Mouse (Mus musculus): Measurements from ENCODE around the gene Trip11. TPM values are rescaled to one million over a fixed set of nuclear protein-coding genes. Genes with fewer than 3 reads are reported as not detected.

Gene Trip11
- total and polyA plus RNA-seq, 3 experiments = 5.1 to 12.8 (median 10.4) TPM

GRCm38 (mm10) chr12:101860256-101860655 is 52.8 kb downstream of the Trip11 start:
- Histone ChIP-seq H3K36me3 (replicated peaks in 1 of 2; ENCODE audit: control insufficient read depth in 1 of 2, insufficient read depth in 1 of 2, low read length in 1 of 2) (peaks cover 34 to 54% of the 10 kb centered on the region in 2 experiments), H3K27me3 (replicated peaks) (no peaks in the 10 kb centered on the region), H3K9me3 (replicated peaks; ENCODE audit: low read length) (no peaks in the 10 kb centered on the region), H3K4me3 (replicated peaks in 1 of 3; ENCODE audit: low read depth in 2 of 3, low read length in 2 of 3, poor library complexity in 1 of 3) (no peak overlapping the region), H3K79me2 (replicated peaks; ENCODE audit: control insufficient read depth, extremely low read depth, insufficient read depth, poor library complexity, severe bottlenecking) (no peaks in the 10 kb centered on the region), H3K9ac (ENCODE audit: insufficient read depth, low read depth) (no peak overlapping the region), H3K4me2 (ENCODE audit: insufficient read depth, low read depth, poor library complexity, severe bottlenecking) (no peak overlapping the region), H3K4me1 (ENCODE audit: control insufficient read depth in 1 of 2, insufficient read depth in 2 of 2) (no peaks in the 10 kb centered on the region), H3K27ac (ENCODE audit: insufficient read depth, low read depth) (no peak overlapping the region)
- TF ChIP-seq POLR2AphosphoS2 (IDR thresholded peaks at IDR 0.05; ENCODE audit: low read depth, low read length) (no peak), HCFC1 (IDR thresholded peaks at IDR 0.05; ENCODE audit: low read depth, low read length) (no peak), POLR2A (IDR thresholded peaks at IDR 0.05; ENCODE audit: low read depth, low read length) (no peak)
- dilution Hi-C loops (cut with MboI; ENCODE audit: extremely low pct_ligation_motif_present, extremely low pct_unique_long_range_greater_than_20kb, low sequenced_read_pairs) (no loop called here), in situ Hi-C loops (cut with MboI; ENCODE audit: low pct_ligation_motif_present, low pct_unique_long_range_greater_than_20kb, low sequenced_read_pairs) (no loop called here)
- DNase-seq (ENCODE audit: extremely low read depth) = no peak

GRCm38 (mm10) chr12:101858011-101858410 is 55.1 kb downstream of the Trip11 start:
- Histone ChIP-seq H3K36me3 (replicated peaks in 1 of 2; ENCODE audit: control insufficient read depth in 1 of 2, insufficient read depth in 1 of 2, low read length in 1 of 2) (peaks cover 41 to 59% of the 10 kb centered on the region in 2 experiments), H3K9ac (ENCODE audit: insufficient read depth, low read depth) (no peak overlapping the region), H3K27ac (ENCODE audit: insufficient read depth, low read depth) (no peak overlapping the region), H3K4me3 (replicated peaks in 1 of 3; ENCODE audit: low read depth in 2 of 3, low read length in 2 of 3, poor library complexity in 1 of 3) (no peak overlapping the region), H3K4me1 (ENCODE audit: control insufficient read depth in 1 of 2, insufficient read depth in 2 of 2) (no peaks in the 10 kb centered on the region), H3K79me2 (replicated peaks; ENCODE audit: control insufficient read depth, extremely low read depth, insufficient read depth, poor library complexity, severe bottlenecking) (no peaks in the 10 kb centered on the region), H3K9me3 (replicated peaks; ENCODE audit: low read length) (no peaks in the 10 kb centered on the region), H3K4me2 (ENCODE audit: insufficient read depth, low read depth, poor library complexity, severe bottlenecking) (no peak overlapping the region), H3K27me3 (replicated peaks) (no peaks in the 10 kb centered on the region)
- in situ Hi-C loops (cut with MboI; ENCODE audit: low pct_ligation_motif_present, low pct_unique_long_range_greater_than_20kb, low sequenced_read_pairs) (no loop called here), dilution Hi-C loops (cut with MboI; ENCODE audit: extremely low pct_ligation_motif_present, extremely low pct_unique_long_range_greater_than_20kb, low sequenced_read_pairs) (no loop called here)
- no peak for TF ChIP-seq TCF12 (IDR thresholded peaks at IDR 0.05; ENCODE audit: low read depth, low read length)
- TF ChIP-seq HCFC1 (IDR thresholded peaks at IDR 0.05; ENCODE audit: low read depth, low read length) = no peak
- TF ChIP-seq ZMIZ1 (IDR thresholded peaks at IDR 0.05; ENCODE audit: low read depth, low read length) = no peak
- DNase-seq (ENCODE audit: extremely low read depth) = no peak

- Histone ChIP-seq H3K36me3 (replicated peaks in 1 of 2; ENCODE audit: control insufficient read depth in 1 of 2, insufficient read depth in 1 of 2, low read length in 1 of 2) (peaks cover 25 to 50% of the 10 kb centered on the region in 2 experiments), H3K4me3 (replicated peaks in 1 of 3; ENCODE audit: low read depth in 2 of 3, low read length in 2 of 3, poor library complexity in 1 of 3) (no peak overlapping the region), H3K9ac (ENCODE audit: insufficient read depth, low read depth) (no peak overlapping the region), H3K9me3 (replicated peaks; ENCODE audit: low read length) (no peaks in the 10 kb centered on the region), H3K27me3 (replicated peaks) (no peaks in the 10 kb centered on the region), H3K4me1 (ENCODE audit: control insufficient read depth in 1 of 2, insufficient read depth in 2 of 2) (no peaks in the 10 kb centered on the region), H3K4me2 (ENCODE audit: insufficient read depth, low read depth, poor library complexity, severe bottlenecking) (no peak overlapping the region), H3K27ac (ENCODE audit: insufficient read depth, low read depth) (no peak overlapping the region), H3K79me2 (replicated peaks; ENCODE audit: control insufficient read depth, extremely low read depth, insufficient read depth, poor library complexity, severe bottlenecking) (no peaks in the 10 kb centered on the region)
- in situ Hi-C loops (cut with MboI; ENCODE audit: low pct_ligation_motif_present, low pct_unique_long_range_greater_than_20kb, low sequenced_read_pairs) (no loop called here), dilution Hi-C loops (cut with MboI; ENCODE audit: extremely low pct_ligation_motif_present, extremely low pct_unique_long_range_greater_than_20kb, low sequenced_read_pairs) (no loop called here)
- TF ChIP-seq ZMIZ1 (IDR thresholded peaks at IDR 0.05; ENCODE audit: low read depth, low read length) (no peak), MAX (IDR thresholded peaks at IDR 0.05; ENCODE audit: low read length) (no peak), TCF12 (IDR thresholded peaks at IDR 0.05; ENCODE audit: low read depth, low read length) (no peak), CHD2 (IDR thresholded peaks at IDR 0.05; ENCODE audit: low read length) (no peak), ELF1 (IDR thresholded peaks at IDR 0.05; ENCODE audit: low read depth, low read length) (no peak), JUND (conservative IDR thresholded peaks at IDR 0.05; ENCODE audit: low read depth, low read length) (no peak), ZC3H11A (IDR thresholded peaks at IDR 0.05; ENCODE audit: low read depth, low read length) (no peak)
- DNase-seq (ENCODE audit: extremely low read depth) = no peak
Observed at GRCm38 (mm10) chr12:101854336-101854735, 58.7 kb downstream of the Trip11 start.
